Mouse (Mus musculus): Measurements from ENCODE around the gene Scube3.

GRCm38 (mm10) chr17:28124368-28124767 lies 17.6 kb upstream of the Scube3 start:
- no peak for TF ChIP-seq CTCF (IDR thresholded peaks at IDR 0.05; ENCODE audit: control insufficient read depth, insufficient read depth, insufficient read length)
- no peak for TF ChIP-seq MAX (IDR thresholded peaks at IDR 0.05)
- TF ChIP-seq FOSL1 (IDR thresholded peaks at IDR 0.05; ENCODE audit: insufficient read depth, low read length, poor library complexity, severe bottlenecking): no peak
- no peak for TF ChIP-seq USF1 (IDR thresholded peaks at IDR 0.05; ENCODE audit: low read depth)

Data from C2C12 (cell line).